Mouse (Mus musculus): ENCODE data around the gene Tcl1b3. TPM values are rescaled to one million over a fixed set of nuclear protein-coding genes. Genes with fewer than 3 reads are reported as not detected.
"Not testable (repeated sequence)": the region's sequence is repeated elsewhere in the genome, so short reads cannot be mapped to it uniquely, and the experiment has no call there.

Tcl1b3 gene
- polyA plus RNA-seq (2015; fragmentation: Nextera tagmentation; extraction: Ambion mirVana), result not detected in 2 replicates

DNA sequence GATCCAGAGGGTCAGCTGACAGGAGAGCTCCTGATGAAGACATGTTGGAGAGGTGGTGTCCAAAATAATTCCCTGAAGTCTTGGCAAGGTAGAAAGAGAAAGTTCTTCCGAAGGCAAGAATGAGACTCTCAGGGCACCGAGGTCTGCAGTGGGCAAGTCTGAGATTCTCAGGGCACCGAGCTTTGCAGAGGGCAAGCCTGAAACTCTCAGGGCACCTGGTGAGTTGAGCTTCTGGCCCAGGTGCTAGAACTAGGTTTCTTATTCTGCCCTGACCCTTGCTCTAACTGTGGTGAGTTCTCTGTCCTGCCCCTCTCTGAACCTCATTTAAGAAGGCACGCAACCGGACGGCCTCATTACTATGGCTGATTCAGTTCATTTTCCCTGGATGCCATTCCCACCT, at the start of gene Tcl1b3:
Gene Tcl1b3 (plus strand): TSS at position 301 of the 400 bp plus-strand sequence.
- H3K9ac ChIP-seq (ENCODE audit: low read depth, low read length); H3K9me3 ChIP-seq (ENCODE audit: control insufficient read depth); H3K4me3 ChIP-seq (ENCODE audit: low read depth, low read length); H3K36me3 ChIP-seq (ENCODE audit: control insufficient read depth, insufficient read depth); H3K27ac ChIP-seq (ENCODE audit: low read depth, low read length); H3K4me1 ChIP-seq (replicated peaks; ENCODE audit: control insufficient read depth, insufficient read depth, low read length); H3K4me2 ChIP-seq (replicated peaks; ENCODE audit: low read depth); H3K27me3 ChIP-seq (replicated peaks; ENCODE audit: control insufficient read depth, insufficient read depth, low read length); ATAC-seq: not testable (repeated sequence)
- WGBS, result 98% methylated on average over 6 of the region's 6 CpGs

DNA sequence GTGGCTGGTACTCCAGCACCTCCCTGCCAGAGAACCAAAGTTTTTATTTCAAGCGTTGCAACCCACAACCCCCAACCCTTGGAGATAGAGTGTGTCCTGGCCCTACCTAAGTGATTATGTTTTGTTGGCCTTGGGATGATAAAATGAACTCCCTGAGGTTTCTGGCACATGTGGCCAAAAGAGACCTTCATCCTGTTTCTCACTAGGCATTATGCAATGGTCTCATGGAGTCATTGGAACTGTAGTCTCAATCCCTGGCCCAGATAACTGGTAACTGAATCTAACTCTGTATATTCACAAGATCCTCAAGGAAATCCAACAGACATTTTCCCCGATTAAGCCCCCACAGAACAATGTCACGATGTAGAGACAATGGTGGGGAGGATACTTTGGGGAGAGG, 47.7 kb upstream of the Tcl1b3 start:
- H3K27ac ChIP-seq (ENCODE audit: low read depth, low read length), result no peak overlapping the region
- H3K4me1 ChIP-seq (replicated peaks; ENCODE audit: control insufficient read depth, insufficient read depth, low read length), result no peaks in the 10 kb centered on the region
- WGBS, result 96% methylated on average over 3 of the region's 3 CpGs
- no peaks in the 10 kb centered on the region for H3K9me3 ChIP-seq (ENCODE audit: control insufficient read depth)
- no peak for TF ChIP-seq CTCF (IDR thresholded peaks at IDR 0.05; ENCODE audit: low read depth)
- no peak for ATAC-seq
- H3K4me3 ChIP-seq (ENCODE audit: low read depth, low read length), result no peak overlapping the region
- no peak overlapping the region for H3K4me2 ChIP-seq (replicated peaks; ENCODE audit: low read depth)
- H3K27me3 ChIP-seq (replicated peaks; ENCODE audit: control insufficient read depth, insufficient read depth, low read length), result no peaks in the 10 kb centered on the region
- no peak overlapping the region for H3K9ac ChIP-seq (ENCODE audit: low read depth, low read length)
- no peaks in the 10 kb centered on the region for H3K36me3 ChIP-seq (ENCODE audit: control insufficient read depth, insufficient read depth)

DNA sequence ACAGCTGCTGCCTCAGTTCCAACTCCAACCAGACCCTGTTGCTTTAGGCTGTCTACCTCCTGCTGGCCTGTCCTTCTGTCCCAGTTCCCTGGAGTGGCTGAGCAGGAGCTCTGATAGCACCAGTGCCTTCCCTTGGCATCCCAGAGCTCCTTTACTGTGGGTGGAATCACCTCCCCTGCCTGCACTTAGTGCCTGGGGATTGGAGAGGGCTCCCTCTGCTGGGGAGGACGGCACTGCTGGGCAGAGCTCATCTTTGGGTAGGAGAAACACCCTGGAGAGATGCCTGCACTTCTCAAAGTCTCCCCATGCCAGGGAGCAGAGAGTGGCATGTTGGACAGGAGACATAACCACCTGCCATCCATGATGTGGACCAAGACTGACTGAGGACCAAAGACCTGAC, 45.9 kb upstream of the Tcl1b3 start:
- 11% methylated on average over 1 of the region's 1 CpGs for WGBS
- H3K4me2 ChIP-seq (replicated peaks; ENCODE audit: low read depth); H3K9me3 ChIP-seq (ENCODE audit: control insufficient read depth); H3K27me3 ChIP-seq (replicated peaks; ENCODE audit: control insufficient read depth, insufficient read depth, low read length); ATAC-seq; H3K4me1 ChIP-seq (replicated peaks; ENCODE audit: control insufficient read depth, insufficient read depth, low read length); H3K4me3 ChIP-seq (ENCODE audit: low read depth, low read length); H3K27ac ChIP-seq (ENCODE audit: low read depth, low read length); H3K36me3 ChIP-seq (ENCODE audit: control insufficient read depth, insufficient read depth); H3K9ac ChIP-seq (ENCODE audit: low read depth, low read length): not testable (repeated sequence)
- TF ChIP-seq CTCF (IDR thresholded peaks at IDR 0.05; ENCODE audit: low read depth), result 0 out of 2 replicates have a peak, but pooled peaks have one; percentile 7

DNA sequence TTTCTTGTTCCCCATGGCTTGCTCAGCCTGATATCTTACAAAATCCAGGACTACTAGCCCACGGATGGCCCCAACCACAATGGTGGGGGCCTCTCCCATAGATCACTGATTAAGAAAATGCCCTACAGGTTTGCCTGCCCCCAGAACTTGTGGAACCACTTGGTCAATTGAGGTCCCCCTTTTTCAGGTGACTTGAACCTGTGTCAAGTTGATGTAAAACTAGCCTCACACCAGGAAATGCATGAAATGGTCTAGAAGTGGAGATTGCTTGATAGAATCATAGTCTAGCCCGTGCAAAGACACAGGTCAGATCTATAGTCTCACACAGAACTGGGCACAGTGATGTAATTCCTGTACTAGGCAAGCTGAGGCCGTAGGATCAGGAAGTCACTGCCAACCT, 45.1 kb upstream of the Tcl1b3 start, which contains the start of gene Tcl1b2:
Gene Tcl1b2 (plus strand): TSS at position 301 of the 400 bp plus-strand sequence.
- Histone ChIP-seq H3K9me3 (ENCODE audit: control insufficient read depth) (no peaks in the 10 kb centered on the region), H3K9ac (ENCODE audit: low read depth, low read length) (no peak within 1 kb of the TSS), H3K36me3 (ENCODE audit: control insufficient read depth, insufficient read depth) (no peaks in the 10 kb centered on the region), H3K27ac (ENCODE audit: low read depth, low read length) (no peak within 1 kb of the TSS), H3K4me1 (replicated peaks; ENCODE audit: control insufficient read depth, insufficient read depth, low read length) (no peaks in the 10 kb centered on the region), H3K27me3 (replicated peaks; ENCODE audit: control insufficient read depth, insufficient read depth, low read length) (no peaks in the 10 kb centered on the region), H3K4me2 (replicated peaks; ENCODE audit: low read depth) (no peak within 1 kb of the TSS), H3K4me3 (ENCODE audit: low read depth, low read length) (no peak within 1 kb of the TSS)
- TF ChIP-seq CTCF (IDR thresholded peaks at IDR 0.05; ENCODE audit: low read depth), result no peak
- 73% methylated on average over 3 of the region's 3 CpGs for WGBS
- no peak for ATAC-seq

DNA sequence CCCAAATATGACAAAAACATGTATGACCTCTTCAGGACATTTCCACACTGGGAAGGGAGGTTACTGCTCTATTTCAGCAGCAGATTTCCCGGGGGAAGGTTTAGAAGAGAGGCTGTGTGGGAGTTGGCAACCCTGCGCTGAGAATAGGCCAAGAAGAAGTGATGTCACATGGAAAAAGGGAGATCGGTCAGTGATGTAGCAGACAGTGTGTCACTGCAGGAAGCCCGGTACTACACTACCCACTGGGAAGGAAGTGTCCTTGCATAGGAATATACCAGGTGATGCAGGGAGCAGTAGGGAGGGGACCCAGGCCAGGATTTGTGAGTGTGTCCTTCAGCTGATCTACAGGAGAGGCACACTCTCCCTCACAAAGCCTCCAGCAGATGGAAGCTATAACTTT, 35.6 kb upstream of the Tcl1b3 start:
- 76% methylated on average over 4 of the region's 4 CpGs for WGBS
- not testable (repeated sequence) for H3K36me3 ChIP-seq (ENCODE audit: control insufficient read depth, insufficient read depth)

DNA sequence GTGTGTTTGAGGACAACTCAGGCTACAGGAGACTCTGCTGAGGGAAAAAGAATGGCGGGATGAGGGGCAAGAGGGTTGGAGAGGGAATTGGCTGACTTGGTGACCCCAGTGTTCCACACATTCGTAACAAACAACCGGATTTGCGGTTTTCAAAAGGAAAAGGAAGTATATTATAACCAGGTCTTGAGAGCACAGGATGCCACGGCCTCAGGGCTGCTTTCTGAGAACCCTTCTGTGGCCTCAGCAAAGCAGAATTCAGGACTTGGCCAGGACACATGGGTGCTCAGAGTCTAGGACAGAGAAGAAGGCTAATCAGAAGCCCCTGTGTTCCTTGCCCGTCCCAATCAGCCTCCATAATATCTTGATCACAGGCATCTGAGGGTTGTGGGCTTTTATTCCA, 32.0 kb upstream of the Tcl1b3 start:
- H3K4me1 ChIP-seq (replicated peaks; ENCODE audit: control insufficient read depth, insufficient read depth, low read length), result no peaks in the 10 kb centered on the region
- no peaks in the 10 kb centered on the region for H3K36me3 ChIP-seq (ENCODE audit: control insufficient read depth, insufficient read depth)
- no peaks in the 10 kb centered on the region for H3K9me3 ChIP-seq (ENCODE audit: control insufficient read depth)
- no peak overlapping the region for H3K27ac ChIP-seq (ENCODE audit: low read depth, low read length)
- WGBS, result 79% methylated on average over 6 of the region's 6 CpGs
- ATAC-seq, result no peak
- H3K27me3 ChIP-seq (replicated peaks; ENCODE audit: control insufficient read depth, insufficient read depth, low read length), result no peaks in the 10 kb centered on the region
- no peak overlapping the region for H3K4me2 ChIP-seq (replicated peaks; ENCODE audit: low read depth)
- no peak overlapping the region for H3K4me3 ChIP-seq (ENCODE audit: low read depth, low read length)
- no peak overlapping the region for H3K9ac ChIP-seq (ENCODE audit: low read depth, low read length)
- no peak for TF ChIP-seq CTCF (IDR thresholded peaks at IDR 0.05; ENCODE audit: low read depth)

More for the DNA sequence above, 35.6 kb upstream of the Tcl1b3 start:
- not testable (repeated sequence) for ATAC-seq; H3K27ac ChIP-seq (ENCODE audit: low read depth, low read length); H3K9me3 ChIP-seq (ENCODE audit: control insufficient read depth); H3K4me3 ChIP-seq (ENCODE audit: low read depth, low read length); H3K4me1 ChIP-seq (replicated peaks; ENCODE audit: control insufficient read depth, insufficient read depth, low read length); H3K27me3 ChIP-seq (replicated peaks; ENCODE audit: control insufficient read depth, insufficient read depth, low read length); H3K9ac ChIP-seq (ENCODE audit: low read depth, low read length); H3K4me2 ChIP-seq (replicated peaks; ENCODE audit: low read depth)

DNA sequence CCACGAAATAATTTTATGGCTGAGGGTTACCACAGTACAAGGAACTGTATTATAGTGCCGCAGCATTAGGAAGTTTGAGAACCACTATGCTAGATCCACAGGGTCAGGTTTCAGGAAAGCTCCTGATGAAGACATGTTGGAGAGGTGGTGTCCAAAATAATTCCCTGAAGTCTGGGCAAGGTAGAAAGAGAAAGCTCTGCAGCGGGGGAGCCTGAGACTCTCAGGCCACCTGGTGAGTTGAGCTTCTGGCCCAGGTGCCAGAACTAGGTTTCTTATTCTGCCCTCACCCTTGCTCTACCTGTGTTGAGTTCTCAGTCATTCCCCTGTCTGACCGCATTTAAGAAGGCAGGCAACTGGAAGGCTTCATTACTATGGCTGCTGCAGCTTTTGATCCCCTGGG, 31.5 kb upstream of the Tcl1b3 start, which contains the start of gene Tcl1b1:
Gene Tcl1b1 (plus strand): TSS at position 301 of the 400 bp plus-strand sequence.
- no peaks in the 10 kb centered on the region for H3K27me3 ChIP-seq (replicated peaks; ENCODE audit: control insufficient read depth, insufficient read depth, low read length)
- no peak within 1 kb of the TSS for H3K4me2 ChIP-seq (replicated peaks; ENCODE audit: low read depth)
- H3K27ac ChIP-seq (ENCODE audit: low read depth, low read length), result no peak within 1 kb of the TSS
- no peaks in the 10 kb centered on the region for H3K4me1 ChIP-seq (replicated peaks; ENCODE audit: control insufficient read depth, insufficient read depth, low read length)
- H3K9me3 ChIP-seq (ENCODE audit: control insufficient read depth), result no peaks in the 10 kb centered on the region
- WGBS, result 71% methylated on average over 4 of the region's 4 CpGs
- H3K9ac ChIP-seq (ENCODE audit: low read depth, low read length), result no peak within 1 kb of the TSS
- H3K4me3 ChIP-seq (ENCODE audit: low read depth, low read length), result no peak within 1 kb of the TSS
- ATAC-seq, result no peak
- no peaks in the 10 kb centered on the region for H3K36me3 ChIP-seq (ENCODE audit: control insufficient read depth, insufficient read depth)
- TF ChIP-seq CTCF (IDR thresholded peaks at IDR 0.05; ENCODE audit: low read depth), result no peak
